Mouse (Mus musculus) lung, postnatal 25 days (tissue): Measurements from ENCODE around the gene Slc35b1.

Experiments
- DNase-seq: peaks from one replicate; pipeline ENCODE4 v3.0.0; 2022; ENCODE audit warnings: low spot score

The Slc35b1 gene

GRCm38 (mm10) chr11:95366280-95366897 lies 18.1 kb upstream of the Slc35b1 start:
- DNase-seq, result peak; percentile 48

- no peak for DNase-seq
These were observed 17.3 kb upstream of the Slc35b1 start for GRCm38 (mm10) chr11:95367011-95367735.

GRCm38 (mm10) chr11:95368231-95368823 lies 16.2 kb upstream of the Slc35b1 start:
- no peak for DNase-seq

- no peak for DNase-seq
These were observed 15.6 kb upstream of the Slc35b1 start for GRCm38 (mm10) chr11:95368871-95369270.

GRCm38 (mm10) chr11:95369964-95370890 lies 14.3 kb upstream of the Slc35b1 start:
- peak; percentile 54 for DNase-seq

- DNase-seq, result no peak
These were observed 13.3 kb upstream of the Slc35b1 start for GRCm38 (mm10) chr11:95371182-95371581.

GRCm38 (mm10) chr11:95378926-95379325 lies 5.6 kb upstream of the Slc35b1 start:
- no peak for DNase-seq

GRCm38 (mm10) chr11:95379552-95379951 lies 4.9 kb upstream of the Slc35b1 start:
- no peak for DNase-seq

- DNase-seq, result no peak
These were observed 3.8 kb upstream of the Slc35b1 start for GRCm38 (mm10) chr11:95380711-95381110.

- DNase-seq, result peak; percentile 63
These were observed 3.3 kb upstream of the Slc35b1 start for GRCm38 (mm10) chr11:95381146-95381545.

- no peak for DNase-seq
These were observed 1.0 kb upstream of the Slc35b1 start for GRCm38 (mm10) chr11:95383331-95383986.

- DNase-seq, result no peak
These were observed 531 bp upstream of the Slc35b1 start for GRCm38 (mm10) chr11:95384004-95384318.

GRCm38 (mm10) chr11:95384973-95385320 lies 455 bp downstream of the Slc35b1 start:
- DNase-seq, result no peak

- DNase-seq, result no peak
These were observed 2.9 kb downstream of the Slc35b1 start for GRCm38 (mm10) chr11:95387354-95387753.

- no peak for DNase-seq
These were observed 4.5 kb downstream of the Slc35b1 start for GRCm38 (mm10) chr11:95389006-95389405.

GRCm38 (mm10) chr11:95390420-95390819 lies 5.9 kb downstream of the Slc35b1 start:
- DNase-seq, result no peak

- DNase-seq, result no peak
These were observed 6.7 kb downstream of the Slc35b1 start for GRCm38 (mm10) chr11:95391201-95391600.

GRCm38 (mm10) chr11:95391743-95392142 lies 7.3 kb downstream of the Slc35b1 start:
- DNase-seq, result no peak

GRCm38 (mm10) chr11:95392223-95392667 lies 7.8 kb downstream of the Slc35b1 start:
- DNase-seq, result no peak

- no peak for DNase-seq
These were observed 8.4 kb downstream of the Slc35b1 start for GRCm38 (mm10) chr11:95392708-95393499.

- no peak for DNase-seq
These were observed 9.0 kb downstream of the Slc35b1 start for GRCm38 (mm10) chr11:95393500-95393816.
